Mouse (Mus musculus) layer of hippocampus, postnatal 14 days (tissue): ENCODE results near the gene Hoxc13. TPM values are rescaled to one million over a fixed set of nuclear protein-coding genes. Genes with fewer than 3 reads are reported as not detected.

Experiments
- microRNA-seq, 2 experiments: library from miRNA; unstranded; fragments of <30 nt; microRNA quantifications; one replicate each; pipeline ENCODE4 v1.2.0; 2021
- total RNA-seq, 2 experiments: library from RNA; stranded (reverse); gene quantifications; 2 replicates each; pipeline ENCODE4 v1.2.3; 2021

Gene Hoxc13
- total RNA-seq, 2 experiments from 2014 or later, result not detected

Small RNA genes lying within 50 kb of the gene (microRNA-seq; reads per million reads assigned to microRNA genes)
- 0 to 1.1 reads per million in 2 experiments for gene Mir196a-2

Other genes with a start within 250 kb of the Hoxc13 start
- 10 to 100 TPM; 10.9 to 13.0 TPM for gene Atp5g2, start 248.8 kb upstream of the Hoxc13 start, total RNA-seq
- gene Calcoco1, start 198.9 kb upstream of the Hoxc13 start, total RNA-seq, result 10 to 100 TPM; 66.9 to 69.6 TPM
- not detected for gene Hoxc12, start 15.7 kb downstream of the Hoxc13 start, total RNA-seq
- not detected for gene Hoxc11, start 33.3 kb downstream of the Hoxc13 start, total RNA-seq
- not detected for gene Hoxc10, start 45.7 kb downstream of the Hoxc13 start, total RNA-seq
- gene Hoxc5, start 46.3 kb downstream of the Hoxc13 start, total RNA-seq, result not detected
- gene Hoxc9, start 55.3 kb downstream of the Hoxc13 start, total RNA-seq, result not detected
- gene Hoxc8, start 69.5 kb downstream of the Hoxc13 start, total RNA-seq, result not detected
- not detected for gene Hoxc6, start 77.2 kb downstream of the Hoxc13 start, total RNA-seq
- not detected for gene Hoxc4, start 97.8 kb downstream of the Hoxc13 start, total RNA-seq
- gene Smug1, start 246.0 kb downstream of the Hoxc13 start, total RNA-seq, result 10 to 100 TPM; 14.5 to 15.4 TPM